Mouse (Mus musculus): ENCODE data around the gene Slit2. TPM values are rescaled to one million over a fixed set of nuclear protein-coding genes. Genes with fewer than 3 reads are reported as not detected.
"Not testable (repeated sequence)": the region's sequence is repeated elsewhere in the genome, so short reads cannot be mapped to it uniquely, and the experiment has no call there.

Slit2 gene
- polyA plus RNA-seq, 1 experiment: 4.9 TPM

DNA sequence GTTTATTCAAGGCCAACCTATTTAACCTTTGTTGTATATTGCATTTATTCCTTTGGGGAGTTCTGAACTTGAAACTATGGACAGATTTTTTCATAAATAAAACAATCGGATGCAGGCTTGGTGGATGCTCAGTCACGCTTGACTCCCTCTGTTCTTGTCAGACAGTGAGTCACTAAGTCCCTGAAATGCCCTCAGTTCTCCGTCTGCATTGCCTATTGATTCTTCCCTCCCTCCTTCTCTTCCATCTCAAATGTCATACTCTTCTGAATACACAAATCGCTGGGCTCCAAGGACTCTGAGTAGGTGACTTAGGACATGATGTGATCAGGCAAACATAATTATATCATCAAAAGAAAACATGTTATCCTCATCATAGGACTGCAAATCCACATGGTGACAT lies 251.8 kb downstream of the Slit2 start:
- H3K79me3 ChIP-seq (ENCODE audit: low read depth): no peaks in the 10 kb centered on the region
- H3K36me3 ChIP-seq (ENCODE audit: control insufficient read depth, insufficient read depth): no peaks in the 10 kb centered on the region
- H3ac ChIP-seq (ENCODE audit: control insufficient read depth, insufficient read length, low read depth): no peak overlapping the region
- TF ChIP-seq CTCF (IDR thresholded peaks at IDR 0.05; ENCODE audit: control insufficient read depth, insufficient read depth, insufficient read length) (no peak), FOSL1 (IDR thresholded peaks at IDR 0.05; ENCODE audit: insufficient read depth, low read length, poor library complexity, severe bottlenecking) (no peak), MYOD1 (IDR thresholded peaks at IDR 0.05; ENCODE audit: control insufficient read depth, insufficient read length, low read depth) (no peak), CEBPB (IDR thresholded peaks at IDR 0.05; ENCODE audit: low read depth) (no peak), MYOG (IDR thresholded peaks at IDR 0.05; ENCODE audit: control insufficient read depth, extremely low read depth, insufficient read length) (no peak), USF1 (IDR thresholded peaks at IDR 0.05; ENCODE audit: low read depth) (no peak), MAX (IDR thresholded peaks at IDR 0.05) (no peak)
- no peaks in the 10 kb centered on the region for H3K79me2 ChIP-seq (ENCODE audit: control insufficient read depth, insufficient read depth)
- H3K27me3 ChIP-seq (ENCODE audit: control insufficient read depth, insufficient read depth, insufficient read length): no peaks in the 10 kb centered on the region
- no peak overlapping the region for H3K4me3 ChIP-seq (ENCODE audit: insufficient read depth, poor library complexity, severe bottlenecking)

DNA sequence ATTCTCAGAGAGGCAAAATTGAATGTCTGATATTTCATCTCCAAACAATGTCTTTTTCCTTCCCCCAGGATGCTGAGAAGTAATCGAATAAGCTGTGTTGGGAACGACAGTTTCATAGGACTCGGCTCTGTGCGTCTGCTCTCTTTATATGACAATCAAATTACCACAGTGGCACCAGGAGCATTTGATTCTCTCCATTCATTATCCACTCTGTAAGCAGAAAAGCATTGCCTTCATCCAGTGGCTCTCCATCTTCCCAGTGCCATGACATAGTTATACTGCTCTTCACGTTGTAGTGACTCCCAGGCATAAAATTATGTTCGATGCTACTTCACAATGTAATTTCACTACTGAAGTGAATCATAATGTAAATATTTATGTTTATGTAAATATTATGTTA lies 252.3 kb downstream of the Slit2 start:
- TF ChIP-seq CEBPB (IDR thresholded peaks at IDR 0.05; ENCODE audit: low read depth): no peak
- TF ChIP-seq MAX (IDR thresholded peaks at IDR 0.05): no peak
- TF ChIP-seq USF1 (IDR thresholded peaks at IDR 0.05; ENCODE audit: low read depth): no peak
- TF ChIP-seq FOSL1 (IDR thresholded peaks at IDR 0.05; ENCODE audit: insufficient read depth, low read length, poor library complexity, severe bottlenecking): no peak
- TF ChIP-seq CTCF (IDR thresholded peaks at IDR 0.05; ENCODE audit: control insufficient read depth, insufficient read depth, insufficient read length): no peak
- TF ChIP-seq MYOD1 (IDR thresholded peaks at IDR 0.05; ENCODE audit: control insufficient read depth, insufficient read length, low read depth): no peak
- TF ChIP-seq MYOG (IDR thresholded peaks at IDR 0.05; ENCODE audit: control insufficient read depth, extremely low read depth, insufficient read length): no peak
- no peaks in the 10 kb centered on the region for H3K36me3 ChIP-seq (ENCODE audit: control insufficient read depth, insufficient read depth)
- no peaks in the 10 kb centered on the region for H3K79me2 ChIP-seq (ENCODE audit: control insufficient read depth, insufficient read depth)
- no peaks in the 10 kb centered on the region for H3K79me3 ChIP-seq (ENCODE audit: low read depth)
- no peak overlapping the region for H3K4me3 ChIP-seq (ENCODE audit: insufficient read depth, poor library complexity, severe bottlenecking)
- no peak overlapping the region for H3ac ChIP-seq (ENCODE audit: control insufficient read depth, insufficient read length, low read depth)
- no peaks in the 10 kb centered on the region for H3K27me3 ChIP-seq (ENCODE audit: control insufficient read depth, insufficient read depth, insufficient read length)

GRCm38 (mm10) chr5:48240751-48241150 lies 257.8 kb downstream of the Slit2 start:
- H3ac ChIP-seq (ENCODE audit: control insufficient read depth, insufficient read length, low read depth); H3K27me3 ChIP-seq (ENCODE audit: control insufficient read depth, insufficient read depth, insufficient read length); H3K36me3 ChIP-seq (ENCODE audit: control insufficient read depth, insufficient read depth); H3K4me3 ChIP-seq (ENCODE audit: insufficient read depth, poor library complexity, severe bottlenecking); H3K79me2 ChIP-seq (ENCODE audit: control insufficient read depth, insufficient read depth); H3K79me3 ChIP-seq (ENCODE audit: low read depth): not testable (repeated sequence)

DNA sequence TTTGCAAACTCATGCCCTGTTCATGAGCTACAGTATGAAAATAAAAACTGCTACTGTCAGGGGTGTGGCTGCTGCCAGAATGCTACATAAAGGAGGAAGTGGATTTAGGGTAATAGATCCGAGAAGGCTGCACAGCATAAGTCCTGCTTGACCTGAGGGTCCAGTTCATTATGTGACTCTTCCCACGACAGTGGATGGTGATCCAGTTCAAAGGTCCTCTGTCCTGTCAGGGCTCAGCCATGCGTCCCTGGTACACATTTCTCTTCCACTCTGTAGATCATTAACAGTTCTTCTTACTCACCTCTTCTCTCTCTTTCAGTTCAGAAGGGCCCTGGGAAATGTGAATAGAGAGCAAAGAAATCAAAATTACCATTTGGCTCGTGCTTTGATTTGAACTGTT lies 265.4 kb downstream of the Slit2 start:
- Histone ChIP-seq H3K27me3 (ENCODE audit: control insufficient read depth, insufficient read depth, insufficient read length) (no peaks in the 10 kb centered on the region), H3K79me3 (ENCODE audit: low read depth) (no peaks in the 10 kb centered on the region), H3ac (ENCODE audit: control insufficient read depth, insufficient read length, low read depth) (no peak overlapping the region), H3K4me3 (ENCODE audit: insufficient read depth, poor library complexity, severe bottlenecking) (no peak overlapping the region), H3K79me2 (ENCODE audit: control insufficient read depth, insufficient read depth) (no peaks in the 10 kb centered on the region), H3K36me3 (ENCODE audit: control insufficient read depth, insufficient read depth) (no peaks in the 10 kb centered on the region)
- TF ChIP-seq USF1 (IDR thresholded peaks at IDR 0.05; ENCODE audit: low read depth): no peak
- no peak for TF ChIP-seq MYOD1 (IDR thresholded peaks at IDR 0.05; ENCODE audit: control insufficient read depth, insufficient read length, low read depth)
- no peak for TF ChIP-seq CTCF (IDR thresholded peaks at IDR 0.05; ENCODE audit: control insufficient read depth, insufficient read depth, insufficient read length)
- TF ChIP-seq MYOG (IDR thresholded peaks at IDR 0.05; ENCODE audit: control insufficient read depth, extremely low read depth, insufficient read length): no peak
- no peak for TF ChIP-seq FOSL1 (IDR thresholded peaks at IDR 0.05; ENCODE audit: insufficient read depth, low read length, poor library complexity, severe bottlenecking)
- no peak for TF ChIP-seq MAX (IDR thresholded peaks at IDR 0.05)
- no peak for TF ChIP-seq CEBPB (IDR thresholded peaks at IDR 0.05; ENCODE audit: low read depth)

GRCm38 (mm10) chr5:48277561-48277960 lies 294.6 kb downstream of the Slit2 start:
- TF ChIP-seq MYOD1 (IDR thresholded peaks at IDR 0.05; ENCODE audit: control insufficient read depth, insufficient read length, low read depth) (no peak), FOSL1 (IDR thresholded peaks at IDR 0.05; ENCODE audit: insufficient read depth, low read length, poor library complexity, severe bottlenecking) (no peak), USF1 (IDR thresholded peaks at IDR 0.05; ENCODE audit: low read depth) (no peak), MYOG (IDR thresholded peaks at IDR 0.05; ENCODE audit: control insufficient read depth, extremely low read depth, insufficient read length) (no peak), CEBPB (IDR thresholded peaks at IDR 0.05; ENCODE audit: low read depth) (no peak), CTCF (IDR thresholded peaks at IDR 0.05; ENCODE audit: control insufficient read depth, insufficient read depth, insufficient read length) (no peak), MAX (IDR thresholded peaks at IDR 0.05) (no peak)
- Histone ChIP-seq H3K4me3 (ENCODE audit: insufficient read depth, poor library complexity, severe bottlenecking) (no peak overlapping the region), H3K79me3 (ENCODE audit: low read depth) (no peaks in the 10 kb centered on the region), H3K27me3 (ENCODE audit: control insufficient read depth, insufficient read depth, insufficient read length) (no peaks in the 10 kb centered on the region), H3K79me2 (ENCODE audit: control insufficient read depth, insufficient read depth) (no peaks in the 10 kb centered on the region), H3K36me3 (ENCODE audit: control insufficient read depth, insufficient read depth) (no peaks in the 10 kb centered on the region), H3ac (ENCODE audit: control insufficient read depth, insufficient read length, low read depth) (no peak overlapping the region)

DNA sequence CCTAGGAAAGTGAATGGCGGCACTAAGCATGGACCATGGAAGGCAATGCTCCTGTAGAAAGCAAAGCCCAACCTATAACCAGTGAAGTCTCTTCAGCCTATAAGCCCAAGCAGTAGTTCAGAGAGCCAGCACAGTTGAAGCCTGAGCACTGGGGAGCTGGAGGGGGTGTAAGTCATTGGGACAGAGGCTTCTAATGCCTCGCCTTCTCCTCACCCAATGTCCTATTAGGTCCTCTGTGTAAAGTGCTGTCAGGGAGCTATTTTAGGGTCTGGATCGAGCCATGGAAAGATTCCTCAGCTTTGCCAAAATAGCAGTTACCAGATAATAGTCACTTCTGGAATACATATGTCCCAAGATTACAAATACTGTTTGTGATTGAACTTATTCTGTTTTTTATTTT lies 318.2 kb downstream of the Slit2 start:
- H3K27me3 ChIP-seq (ENCODE audit: control insufficient read depth, insufficient read depth, insufficient read length): no peaks in the 10 kb centered on the region

More for the DNA sequence above, 318.2 kb downstream of the Slit2 start:
- TF ChIP-seq MYOG (IDR thresholded peaks at IDR 0.05; ENCODE audit: control insufficient read depth, extremely low read depth, insufficient read length) (no peak), MYOD1 (IDR thresholded peaks at IDR 0.05; ENCODE audit: control insufficient read depth, insufficient read length, low read depth) (no peak), USF1 (IDR thresholded peaks at IDR 0.05; ENCODE audit: low read depth) (no peak), CEBPB (IDR thresholded peaks at IDR 0.05; ENCODE audit: low read depth) (no peak), FOSL1 (IDR thresholded peaks at IDR 0.05; ENCODE audit: insufficient read depth, low read length, poor library complexity, severe bottlenecking) (no peak)
- Histone ChIP-seq H3K79me3 (ENCODE audit: low read depth) (no peaks in the 10 kb centered on the region), H3K79me2 (ENCODE audit: control insufficient read depth, insufficient read depth) (no peaks in the 10 kb centered on the region), H3ac (ENCODE audit: control insufficient read depth, insufficient read length, low read depth) (no peak overlapping the region), H3K4me3 (ENCODE audit: insufficient read depth, poor library complexity, severe bottlenecking) (no peak overlapping the region), H3K36me3 (ENCODE audit: control insufficient read depth, insufficient read depth) (no peaks in the 10 kb centered on the region)

Data from C2C12 (cell line).